ENCODE assay signal across 22 mouse cellular contexts in genomic region chr5:117678371-117678770, GRCm38 (mm10).
A peak's percentile ranks its signal among the peaks of the same experiment; 100 is the strongest.
DNase-seq lines count a peak whose midpoint lies in the region; ATAC-seq and TF ChIP-seq lines count a peak whose summit lies in the region.
"Had no signal": no experiment of that assay in that cellular context is flagged by ENCODE, and none has a peak within 500 bp of the region (broad histone marks: within the 10 kb centered on the region; RNA-seq: fewer than 3 reads in every experiment).

No protein-coding gene starts in this region.

- H3K27me3 ChIP-seq in kidney, embryonic 14.5 days (ENCODE audit: control insufficient read depth, insufficient read depth, low read length): no peaks in the 10 kb centered on the region
- H3K27me3 ChIP-seq in liver, adult 2 months (ENCODE audit: control insufficient read depth, insufficient read depth, low read length): no peaks in the 10 kb centered on the region
- H3K27me3 ChIP-seq in forebrain, embryonic 14.5 days (replicated peaks; ENCODE audit: control insufficient read depth, insufficient read depth, low read length): no peaks in the 10 kb centered on the region
- H3K27me3 ChIP-seq: embryonic facial prominence, embryonic 12.5 days; hindbrain, embryonic 13.5 days had no signal

- H3K4me3 ChIP-seq in kidney, embryonic 14.5 days (ENCODE audit: low read length): no peak overlapping the region
- H3K4me3 ChIP-seq in liver, adult 2 months (ENCODE audit: insufficient read depth, low read depth, low read length): no peak overlapping the region
- no peak overlapping the region for H3K4me3 ChIP-seq in forebrain, embryonic 14.5 days (ENCODE audit: low read depth, low read length)
- H3K4me3 ChIP-seq: embryonic facial prominence, embryonic 12.5 days; heart, adult 2 months; heart, embryonic 15.5 days; hindbrain, embryonic 13.5 days had no signal

- WGBS in kidney, embryonic 14.5 days: 34% methylated on average over 5 of the region's 5 CpGs
- 22% methylated on average over 5 of the region's 5 CpGs for WGBS in liver, adult 2 months
- WGBS in forebrain, embryonic 14.5 days: 80% methylated on average over 5 of the region's 5 CpGs

- H3K79me2 ChIP-seq in liver, adult 2 months (ENCODE audit: control insufficient read depth, insufficient read depth, low read length): no peaks in the 10 kb centered on the region

- H3K36me3 ChIP-seq in kidney, embryonic 14.5 days (ENCODE audit: control insufficient read depth, insufficient read depth, low read length): no peaks in the 10 kb centered on the region
- no peaks in the 10 kb centered on the region for H3K36me3 ChIP-seq in liver, adult 2 months (ENCODE audit: control insufficient read depth, insufficient read depth, low read length)
- no peaks in the 10 kb centered on the region for H3K36me3 ChIP-seq in forebrain, embryonic 14.5 days (ENCODE audit: control insufficient read depth, insufficient read depth, low read length)
- H3K36me3 ChIP-seq: embryonic facial prominence, embryonic 12.5 days; G1E; heart, embryonic 15.5 days; hindbrain, embryonic 13.5 days had no signal

- H3K4me2 ChIP-seq in kidney, embryonic 14.5 days (replicated peaks; ENCODE audit: low read depth, low read length): no peak overlapping the region
- no peak overlapping the region for H3K4me2 ChIP-seq in forebrain, embryonic 14.5 days (ENCODE audit: low read length)
- H3K4me2 ChIP-seq: embryonic facial prominence, embryonic 12.5 days; heart, embryonic 11.5 days; heart, embryonic 15.5 days; hindbrain, embryonic 13.5 days had no signal

- H3K9ac ChIP-seq in kidney, embryonic 14.5 days (ENCODE audit: low read depth, low read length): no peak overlapping the region
- H3K9ac ChIP-seq in liver, adult 2 months (ENCODE audit: low read depth, low read length): no peak overlapping the region
- no peak overlapping the region for H3K9ac ChIP-seq in forebrain, embryonic 14.5 days (ENCODE audit: low read length)
- H3K9ac ChIP-seq: embryonic facial prominence, embryonic 12.5 days; forebrain, postnatal 0 days; heart, embryonic 15.5 days; hindbrain, embryonic 13.5 days had no signal

- DNase-seq in kidney, adult 11 months: peak; percentile 69
- peak; percentile 1 for DNase-seq in liver, adult 2 months (ENCODE audit: extremely low read depth, low read depth, low spot score)
- DNase-seq in liver: no peak
- peak; percentile 53 to 82 for DNase-seq in kidney, postnatal 36 days
- DNase-seq in forebrain, embryonic 14.5 days (ENCODE audit: low spot score): no peak
- DNase-seq in T-cell, adult 2 months (ENCODE audit: low spot score): no peak
- DNase-seq: adrenal gland, postnatal 14 days; B cell, adult 2 months; cerebellum, adult 11-12 months; cerebellum, adult 9-10 months; cerebellum, postnatal 25 days; forebrain, postnatal 0 days; gastrocnemius, postnatal 14 days; heart, adult 2 months; heart, postnatal 14 days had no signal

- no peaks in the 10 kb centered on the region for H3K9me3 ChIP-seq in kidney, embryonic 14.5 days (ENCODE audit: control insufficient read depth, low read length)
- no peaks in the 10 kb centered on the region for H3K9me3 ChIP-seq in forebrain, embryonic 14.5 days (replicated peaks; ENCODE audit: control insufficient read depth, low read length)
- H3K9me3 ChIP-seq: embryonic facial prominence, embryonic 12.5 days; heart, embryonic 15.5 days; hindbrain, embryonic 13.5 days had no signal

- no peak overlapping the region for H3K27ac ChIP-seq in kidney, embryonic 14.5 days (ENCODE audit: low read depth, low read length)
- no peak overlapping the region for H3K27ac ChIP-seq in liver, adult 2 months (replicated peaks; ENCODE audit: insufficient read depth, low read depth, low read length)
- no peak overlapping the region for H3K27ac ChIP-seq in forebrain, embryonic 14.5 days (ENCODE audit: low read depth, low read length)
- H3K27ac ChIP-seq: embryonic facial prominence, embryonic 12.5 days; heart, adult 2 months; heart, embryonic 15.5 days; hindbrain, embryonic 13.5 days had no signal

- no peak for ATAC-seq in kidney, embryonic 14.5 days (ENCODE audit: low FRiP score, low TSS enrichment)
- no peak for ATAC-seq in forebrain, embryonic 14.5 days
- ATAC-seq: CD4-positive, CD25-positive, alpha-beta regulatory T cell, adult 4 months; forebrain, postnatal 0 days had no signal

- peaks cover 8% of the 10 kb centered on the region; the same call in 1 of the 2 replicates for H3K4me1 ChIP-seq in kidney, embryonic 14.5 days (ENCODE audit: control insufficient read depth, insufficient read depth, low read length)
- no peaks in the 10 kb centered on the region for H3K4me1 ChIP-seq in liver, adult 2 months (ENCODE audit: control insufficient read depth, insufficient read depth, low read length)
- H3K4me1 ChIP-seq in forebrain, embryonic 14.5 days (ENCODE audit: control insufficient read depth, insufficient read depth, low read length): no peaks in the 10 kb centered on the region
- H3K4me1 ChIP-seq: embryonic facial prominence, embryonic 12.5 days; heart, embryonic 15.5 days; hindbrain, embryonic 13.5 days had no signal

- TF ChIP-seq POLR2A in liver, adult 2 months (IDR thresholded peaks at IDR 0.05; ENCODE audit: extremely low read depth, insufficient read depth, low read length): no peak

- TF ChIP-seq CTCF in liver, adult 2 months (IDR thresholded peaks at IDR 0.05; ENCODE audit: low read depth, low read length): no peak

Comparison
In these comparisons a context has a peak if more than half of its experiments do, and no peak if none do; other contexts are left out.
1. DNase-seq: peak in kidney, adult 11 months (single experiment), liver, adult 2 months (single experiment) and kidney, postnatal 36 days (2 of 2); none in liver (single experiment), forebrain, embryonic 14.5 days (single experiment) and T-cell, adult 2 months (single experiment).